Comparison of ENCODE assay signal across 10 mouse cellular contexts in genomic region chr12:79715506-79716345, GRCm38 (mm10).
DNase-seq lines count a peak whose midpoint lies in the region; ATAC-seq lines count a peak whose summit lies in the region.
"Had no signal": no experiment of that assay in that cellular context is flagged by ENCODE, and none has a peak within 500 bp of the region (broad histone marks: within the 10 kb centered on the region; RNA-seq: fewer than 3 reads in every experiment).

No protein-coding gene starts in this region.

- peak overlapping the region; percentile 17; the same call in 1 of the 2 replicates for H3K27ac ChIP-seq in heart, embryonic 15.5 days
- H3K27ac ChIP-seq in embryonic facial prominence, embryonic 12.5 days: peak overlapping the region; percentile 80
- H3K27ac ChIP-seq in limb, embryonic 10.5 days: peak overlapping the region; percentile 88
- H3K27ac ChIP-seq: liver, embryonic 14.5 days had no signal

- H3K36me3 ChIP-seq in heart, embryonic 15.5 days: no peaks in the 10 kb centered on the region
- no peaks in the 10 kb centered on the region for H3K36me3 ChIP-seq in embryonic facial prominence, embryonic 12.5 days
- no peaks in the 10 kb centered on the region for H3K36me3 ChIP-seq in limb, embryonic 10.5 days

- no peak overlapping the region for H3K4me2 ChIP-seq in heart, embryonic 15.5 days
- H3K4me2 ChIP-seq in embryonic facial prominence, embryonic 12.5 days (replicated peaks): peak overlapping the region; percentile 7; the same call in 1 of the 2 replicates

- DNase-seq in heart, postnatal 14 days: no peak
- DNase-seq in limb, embryonic 10.5 days (ENCODE audit: low spot score): peak; percentile 56
- peak; percentile 52 for DNase-seq in neural tube, embryonic 10.5 days (ENCODE audit: extremely low spot score, low spot score)
- DNase-seq in layer of hippocampus, postnatal 25 days (ENCODE audit: extremely low spot score in 1 of 2, low spot score in 1 of 2): no peak
- no peak for DNase-seq in adrenal gland, postnatal 10 days
- no peak for DNase-seq in B cell, adult 2 months

- H3K4me1 ChIP-seq in heart, embryonic 15.5 days (replicated peaks): peaks cover 15% of the 10 kb centered on the region
- peaks cover 35% of the 10 kb centered on the region for H3K4me1 ChIP-seq in embryonic facial prominence, embryonic 12.5 days
- peaks cover 60% of the 10 kb centered on the region for H3K4me1 ChIP-seq in limb, embryonic 10.5 days

- WGBS in heart, embryonic 15.5 days: 69% methylated on average over 12 of the region's 12 CpGs
- WGBS in embryonic facial prominence, embryonic 12.5 days: 32% methylated on average over 12 of the region's 12 CpGs
- WGBS in limb, embryonic 10.5 days: 37% methylated on average over 12 of the region's 12 CpGs

- H3K9ac ChIP-seq in heart, embryonic 15.5 days: no peak overlapping the region
- peak overlapping the region; percentile 31; the same call in 1 of the 2 replicates for H3K9ac ChIP-seq in embryonic facial prominence, embryonic 12.5 days
- H3K9ac ChIP-seq: liver, embryonic 14.5 days had no signal

- no peaks in the 10 kb centered on the region for H3K27me3 ChIP-seq in heart, embryonic 15.5 days
- no peaks in the 10 kb centered on the region for H3K27me3 ChIP-seq in embryonic facial prominence, embryonic 12.5 days
- H3K27me3 ChIP-seq in limb, embryonic 10.5 days (ENCODE audit: low read depth, poor library complexity, severe bottlenecking): no peaks in the 10 kb centered on the region
- H3K27me3 ChIP-seq: CH12.LX had no signal

- intact Hi-C loops in heart, postnatal 14 days (cut with DNase I): no loop called here

- ATAC-seq in heart, embryonic 15.5 days (replicated peaks; ENCODE audit: insufficient number of reproducible peaks, insufficient read depth, low FRiP score, low read depth): no peak
- no peak for ATAC-seq in embryonic facial prominence, embryonic 12.5 days (ENCODE audit: insufficient number of reproducible peaks, insufficient read depth, low FRiP score, low TSS enrichment)

- no peaks in the 10 kb centered on the region for H3K9me3 ChIP-seq in heart, embryonic 15.5 days (replicated peaks)
- H3K9me3 ChIP-seq in embryonic facial prominence, embryonic 12.5 days: no peaks in the 10 kb centered on the region
- H3K9me3 ChIP-seq in limb, embryonic 10.5 days (replicated peaks): no peaks in the 10 kb centered on the region

- H3K4me3 ChIP-seq in heart, embryonic 15.5 days: no peak overlapping the region
- H3K4me3 ChIP-seq in embryonic facial prominence, embryonic 12.5 days: no peak overlapping the region
- H3K4me3 ChIP-seq in limb, embryonic 10.5 days: peak overlapping the region; percentile 26; the same call in 1 of the 2 replicates

Comparison
In these comparisons a context has a peak if more than half of its experiments do, and no peak if none do; other contexts are left out.
1. H3K27ac ChIP-seq: peak in every context shown above with its lines; median percentile 88 in limb, embryonic 10.5 days; 80 in embryonic facial prominence, embryonic 12.5 days; 17 in heart, embryonic 15.5 days.
2. DNase-seq: peak in limb, embryonic 10.5 days (single experiment) and neural tube, embryonic 10.5 days (single experiment); none in heart, postnatal 14 days (0 of 2), layer of hippocampus, postnatal 25 days (0 of 2), adrenal gland, postnatal 10 days (single experiment) and B cell, adult 2 months (0 of 2).